Mouse (Mus musculus): ENCODE results near the gene Jak1.
A peak's percentile ranks its signal among the peaks of the same experiment; 100 is the strongest.

Gene Jak1

GRCm38 (mm10) chr4:101157476-101157875 lies 107.6 kb downstream of the Jak1 start:
- no peaks in the 10 kb centered on the region for H3K27me3 ChIP-seq (ENCODE audit: insufficient read depth, low read length)
- peaks cover 26% of the 10 kb centered on the region for H3K4me1 ChIP-seq (replicated peaks; ENCODE audit: low read depth, low read length)
- H3K9me3 ChIP-seq (ENCODE audit: low read length): no peaks in the 10 kb centered on the region
- H3K36me3 ChIP-seq (ENCODE audit: insufficient read depth, low read length): peaks cover 87% of the 10 kb centered on the region
- TF ChIP-seq CTCF (conservative IDR thresholded peaks at IDR 0.05; ENCODE audit: low read length): no peak
- TF ChIP-seq POU5F1 (IDR thresholded peaks at IDR 0.05; ENCODE audit: borderline replicate concordance, low read length): no peak
- TF ChIP-seq NANOG (IDR thresholded peaks at IDR 0.05; ENCODE audit: borderline replicate concordance, low read length): no peak
- H3K4me3 ChIP-seq (replicated peaks; ENCODE audit: low read length): no peak overlapping the region

GRCm38 (mm10) chr4:101155541-101155940 lies 109.5 kb downstream of the Jak1 start:
- no peak overlapping the region for H3K4me3 ChIP-seq (replicated peaks; ENCODE audit: low read length)
- H3K27me3 ChIP-seq (ENCODE audit: insufficient read depth, low read length): no peaks in the 10 kb centered on the region
- no peak for TF ChIP-seq NANOG (IDR thresholded peaks at IDR 0.05; ENCODE audit: borderline replicate concordance, low read length)
- TF ChIP-seq POU5F1 (IDR thresholded peaks at IDR 0.05; ENCODE audit: borderline replicate concordance, low read length): no peak
- no peak for TF ChIP-seq CTCF (conservative IDR thresholded peaks at IDR 0.05; ENCODE audit: low read length)
- H3K4me1 ChIP-seq (replicated peaks; ENCODE audit: low read depth, low read length): peaks cover 25% of the 10 kb centered on the region
- no peaks in the 10 kb centered on the region for H3K9me3 ChIP-seq (ENCODE audit: low read length)
- H3K36me3 ChIP-seq (ENCODE audit: insufficient read depth, low read length): peaks cover 90% of the 10 kb centered on the region

- no peaks in the 10 kb centered on the region for H3K27me3 ChIP-seq (ENCODE audit: insufficient read depth, low read length)
- peaks cover 25% of the 10 kb centered on the region for H3K36me3 ChIP-seq (ENCODE audit: insufficient read depth, low read length)
- TF ChIP-seq CTCF (conservative IDR thresholded peaks at IDR 0.05; ENCODE audit: low read length) (peak; percentile 30; the same call in 1 of the 2 replicates), NANOG (IDR thresholded peaks at IDR 0.05; ENCODE audit: borderline replicate concordance, low read length) (no peak)
- H3K4me3 ChIP-seq (replicated peaks; ENCODE audit: low read length): no peak overlapping the region
- H3K9me3 ChIP-seq (ENCODE audit: low read length): no peaks in the 10 kb centered on the region
- peaks cover 13% of the 10 kb centered on the region for H3K4me1 ChIP-seq (replicated peaks; ENCODE audit: low read depth, low read length)
Measured at GRCm38 (mm10) chr4:101146891-101147655, 118.0 kb downstream of the Jak1 start.

GRCm38 (mm10) chr4:101146047-101146745 lies 118.9 kb downstream of the Jak1 start:
- no peak overlapping the region for H3K4me3 ChIP-seq (replicated peaks; ENCODE audit: low read length)
- peaks cover 13% of the 10 kb centered on the region for H3K4me1 ChIP-seq (replicated peaks; ENCODE audit: low read depth, low read length)
- no peak for TF ChIP-seq POU5F1 (IDR thresholded peaks at IDR 0.05; ENCODE audit: borderline replicate concordance, low read length)
- peak; percentile 78 for TF ChIP-seq CTCF (conservative IDR thresholded peaks at IDR 0.05; ENCODE audit: low read length)

GRCm38 (mm10) chr4:101144790-101145189 lies 120.3 kb downstream of the Jak1 start:
- H3K27me3 ChIP-seq (ENCODE audit: insufficient read depth, low read length): no peaks in the 10 kb centered on the region
- no peak for TF ChIP-seq POU5F1 (IDR thresholded peaks at IDR 0.05; ENCODE audit: borderline replicate concordance, low read length)
- H3K4me3 ChIP-seq (replicated peaks; ENCODE audit: low read length): no peak overlapping the region
- peaks cover 13% of the 10 kb centered on the region for H3K4me1 ChIP-seq (replicated peaks; ENCODE audit: low read depth, low read length)
- H3K9me3 ChIP-seq (ENCODE audit: low read length): no peaks in the 10 kb centered on the region
- H3K36me3 ChIP-seq (ENCODE audit: insufficient read depth, low read length): peaks cover 6% of the 10 kb centered on the region

More at GRCm38 (mm10) chr4:101146047-101146745, 118.9 kb downstream of the Jak1 start:
- no peaks in the 10 kb centered on the region for H3K9me3 ChIP-seq (ENCODE audit: low read length)
- H3K36me3 ChIP-seq (ENCODE audit: insufficient read depth, low read length): peaks cover 20% of the 10 kb centered on the region
- H3K27me3 ChIP-seq (ENCODE audit: insufficient read depth, low read length): no peaks in the 10 kb centered on the region

- H3K27me3 ChIP-seq (ENCODE audit: insufficient read depth, low read length): no peaks in the 10 kb centered on the region
- no peak overlapping the region for H3K4me3 ChIP-seq (replicated peaks; ENCODE audit: low read length)
- H3K4me1 ChIP-seq (replicated peaks; ENCODE audit: low read depth, low read length): peaks cover 13% of the 10 kb centered on the region
- peaks cover 4% of the 10 kb centered on the region; the same call in 1 of the 2 replicates for H3K36me3 ChIP-seq (ENCODE audit: insufficient read depth, low read length)
- TF ChIP-seq NANOG (IDR thresholded peaks at IDR 0.05; ENCODE audit: borderline replicate concordance, low read length) (no peak), POU5F1 (IDR thresholded peaks at IDR 0.05; ENCODE audit: borderline replicate concordance, low read length) (no peak), CTCF (conservative IDR thresholded peaks at IDR 0.05; ENCODE audit: low read length) (no peak)
- no peaks in the 10 kb centered on the region for H3K9me3 ChIP-seq (ENCODE audit: low read length)
Measured at GRCm38 (mm10) chr4:101144361-101144760, 120.7 kb downstream of the Jak1 start.

GRCm38 (mm10) chr4:101143901-101144300 lies 121.2 kb downstream of the Jak1 start:
- Histone ChIP-seq H3K4me3 (replicated peaks; ENCODE audit: low read length) (no peak overlapping the region), H3K36me3 (ENCODE audit: insufficient read depth, low read length) (peaks cover 4% of the 10 kb centered on the region; the same call in 1 of the 2 replicates), H3K4me1 (replicated peaks; ENCODE audit: low read depth, low read length) (peaks cover 12% of the 10 kb centered on the region), H3K9me3 (ENCODE audit: low read length) (no peaks in the 10 kb centered on the region), H3K27me3 (ENCODE audit: insufficient read depth, low read length) (no peaks in the 10 kb centered on the region)
- TF ChIP-seq NANOG (IDR thresholded peaks at IDR 0.05; ENCODE audit: borderline replicate concordance, low read length): no peak
- no peak for TF ChIP-seq CTCF (conservative IDR thresholded peaks at IDR 0.05; ENCODE audit: low read length)
- TF ChIP-seq POU5F1 (IDR thresholded peaks at IDR 0.05; ENCODE audit: borderline replicate concordance, low read length): no peak

GRCm38 (mm10) chr4:101141768-101142167 lies 123.3 kb downstream of the Jak1 start:
- TF ChIP-seq POU5F1 (IDR thresholded peaks at IDR 0.05; ENCODE audit: borderline replicate concordance, low read length): no peak
- no peaks in the 10 kb centered on the region for H3K27me3 ChIP-seq (ENCODE audit: insufficient read depth, low read length)

More at GRCm38 (mm10) chr4:101141768-101142167, 123.3 kb downstream of the Jak1 start:
- H3K4me3 ChIP-seq (replicated peaks; ENCODE audit: low read length): no peak overlapping the region
- no peaks in the 10 kb centered on the region for H3K9me3 ChIP-seq (ENCODE audit: low read length)
- H3K36me3 ChIP-seq (ENCODE audit: insufficient read depth, low read length): no peaks in the 10 kb centered on the region
- H3K4me1 ChIP-seq (replicated peaks; ENCODE audit: low read depth, low read length): peaks cover 10% of the 10 kb centered on the region

All from E14TG2a.4 (cell line).